Mouse (Mus musculus) small intestine, adult 2 months (tissue): ENCODE measurements around the gene Pawr.

ENCODE experiments used
- CTCF ChIP-seq: fragments of 200-500 bp; IDR thresholded peaks from 2 replicates; pipeline ENCODE4 v1.5.1; 2012; ENCODE audit warnings: low read depth, mild to moderate bottlenecking, control low read depth, inconsistent platforms, low read length, moderate library complexity, mixed read lengths; ENCODE audit not compliant: insufficient replicate concordance, insufficient read length; ENCODE audit errors: extremely low read depth
- POLR2A ChIP-seq: fragments of 200-500 bp; IDR thresholded peaks from 2 replicates; pipeline ENCODE4 v1.6.1; 2012; ENCODE audit warnings: low read depth, mild to moderate bottlenecking, control low read depth, inconsistent platforms, low read length, moderate library complexity

DNA sequence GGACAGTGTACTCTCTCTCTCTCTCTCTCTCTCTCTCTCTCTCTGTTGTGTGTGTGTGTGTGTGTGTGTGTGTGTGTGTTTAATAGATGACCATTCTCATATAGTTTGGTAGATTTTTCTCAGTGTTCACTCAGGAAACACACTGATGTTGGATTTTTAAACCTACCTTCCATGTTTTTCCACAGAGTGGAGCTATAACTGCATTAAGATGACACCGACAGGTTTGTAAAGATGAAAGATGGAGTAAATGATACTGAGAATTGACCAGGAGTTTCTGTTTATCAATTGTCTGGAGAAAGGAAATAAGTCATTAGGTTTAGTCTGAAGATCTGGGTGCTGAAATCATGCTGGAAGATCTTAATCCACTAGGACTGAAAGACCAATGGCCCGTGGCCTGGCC lies 124.0 kb downstream of the Pawr start:
- TF ChIP-seq POLR2A (no peak), CTCF (no peak)
